Mouse (Mus musculus): ENCODE results near the gene Senp8. TPM values are rescaled to one million over a fixed set of nuclear protein-coding genes. Genes with fewer than 3 reads are reported as not detected.

Senp8 gene
- total RNA-seq (2023), result 1 to 10 TPM; 2.5 to 3.2 TPM

GRCm38 (mm10) chr9:59750267-59751065 is at the start of gene Senp8, which contains the start of gene Myo9a:
TSS of gene Senp8 (minus strand) at chr9:59750710.
TSS of gene Myo9a (plus strand) at chr9:59750896.

Other genes with a start within 250 kb of the Senp8 start
- 100 to 1,000 TPM; 135 to 145 TPM for gene Hexa, start 211.2 kb downstream of the Senp8 start, total RNA-seq (2023)
- 1 to 10 TPM; 6.1 to 7.3 TPM for gene Tmem202, start 210.9 kb downstream of the Senp8 start, total RNA-seq (2023)
- under 1 TPM in 1 of 2 experiments, not detected in 1; 0.13 TPM for gene Celf6, start 172.8 kb downstream of the Senp8 start, total RNA-seq (2023)
- gene Parp6, start 133.4 kb downstream of the Senp8 start, total RNA-seq (2023), result 10 to 100 TPM; 26.5 to 30.5 TPM
- gene Pkm, start 94.3 kb downstream of the Senp8 start, total RNA-seq (2023), result 1,000 to 10,000 TPM; 1,039 to 1,064 TPM
- 1 to 10 TPM; 4.8 to 6.6 TPM for gene Gramd2, start 70.6 kb downstream of the Senp8 start, total RNA-seq (2023)
- gene Myo9a, start 186 bp upstream of the Senp8 start, total RNA-seq (2023), result 10 to 100 TPM; 15.0 to 17.8 TPM
- gene Nr2e3, start 209.9 kb upstream of the Senp8 start, total RNA-seq (2023), result not detected

All from neutrophil, adult 83 days (primary cell).